ENCODE assay signal across 13 mouse cellular contexts in genomic region chr2:7173271-7174064, GRCm38 (mm10).
DNase-seq lines count a peak whose midpoint lies in the region; ATAC-seq lines count a peak whose summit lies in the region.
"Had no signal": no experiment of that assay in that cellular context is flagged by ENCODE, and none has a peak within 500 bp of the region (broad histone marks: within the 10 kb centered on the region; RNA-seq: fewer than 3 reads in every experiment).

No protein-coding gene starts in this region.

- WGBS in midbrain, embryonic 16.5 days = 69% methylated on average over 11 of the region's 11 CpGs
- WGBS in midbrain, embryonic 15.5 days = 64% methylated on average over 11 of the region's 11 CpGs

- H3K36me3 ChIP-seq in midbrain, embryonic 16.5 days (ENCODE audit: control insufficient read depth, insufficient read depth, low read length) = no peaks in the 10 kb centered on the region
- no peaks in the 10 kb centered on the region for H3K36me3 ChIP-seq in midbrain, embryonic 15.5 days (replicated peaks)
- H3K36me3 ChIP-seq: G1E; heart, embryonic 13.5 days; limb, embryonic 13.5 days; lung, embryonic 15.5 days had no signal

- H3K4me2 ChIP-seq in midbrain, embryonic 16.5 days (ENCODE audit: low read length) = no peak overlapping the region
- no peak overlapping the region for H3K4me2 ChIP-seq in midbrain, embryonic 15.5 days
- H3K4me2 ChIP-seq: heart, embryonic 13.5 days; limb, embryonic 13.5 days; lung, embryonic 15.5 days had no signal

- H3K4me1 ChIP-seq in midbrain, embryonic 16.5 days (ENCODE audit: control insufficient read depth, insufficient read depth, low read length) = no peaks in the 10 kb centered on the region
- 0 out of 2 replicates have a peak, but pooled peaks cover 8% of the 10 kb centered on the region for H3K4me1 ChIP-seq in midbrain, embryonic 15.5 days
- H3K4me1 ChIP-seq: heart, embryonic 13.5 days; limb, embryonic 13.5 days; lung, embryonic 15.5 days had no signal

- DNase-seq in adrenal gland, postnatal 14 days = peak; percentile 54
- no peak for DNase-seq in adrenal gland, adult 8-10 months
- DNase-seq in cerebellum, postnatal 10 days = peak; percentile 93 to 97
- DNase-seq in layer of hippocampus, postnatal 36 days = peak; percentile 34 to 46
- no peak for DNase-seq in heart, postnatal 25 days (ENCODE audit: low spot score)
- no peak for DNase-seq in liver

- no peak overlapping the region for H3K4me3 ChIP-seq in midbrain, embryonic 16.5 days (ENCODE audit: low read depth, low read length)
- no peak overlapping the region for H3K4me3 ChIP-seq in midbrain, embryonic 15.5 days
- H3K4me3 ChIP-seq: heart, embryonic 13.5 days; limb, embryonic 13.5 days; lung, embryonic 15.5 days had no signal

- intact Hi-C loops in heart, postnatal 25 days (cut with DNase I) = no loop called here

- H3K27ac ChIP-seq in midbrain, embryonic 16.5 days (ENCODE audit: low read length) = no peak overlapping the region; the same call in 1 of the 2 replicates
- no peak overlapping the region for H3K27ac ChIP-seq in midbrain, embryonic 15.5 days
- H3K27ac ChIP-seq: heart, embryonic 13.5 days; kidney, postnatal 0 days; limb, embryonic 13.5 days; lung, embryonic 15.5 days had no signal

- ATAC-seq in midbrain, embryonic 16.5 days = peak; percentile 54; the same call in 1 of the 2 replicates
- ATAC-seq in midbrain, embryonic 15.5 days (replicated peaks) = no peak

- H3K9me3 ChIP-seq in midbrain, embryonic 16.5 days (replicated peaks; ENCODE audit: control insufficient read depth, low read length, poor library complexity, severe bottlenecking) = no peaks in the 10 kb centered on the region
- H3K9me3 ChIP-seq in midbrain, embryonic 15.5 days = no peaks in the 10 kb centered on the region
- H3K9me3 ChIP-seq: G1E; heart, embryonic 13.5 days; limb, embryonic 13.5 days; lung, embryonic 15.5 days had no signal

- no peak overlapping the region for H3K9ac ChIP-seq in midbrain, embryonic 16.5 days (ENCODE audit: low read depth, low read length)
- H3K9ac ChIP-seq in midbrain, embryonic 15.5 days = no peak overlapping the region
- H3K9ac ChIP-seq: heart, embryonic 13.5 days; limb, embryonic 13.5 days; lung, embryonic 15.5 days had no signal

- H3K27me3 ChIP-seq in midbrain, embryonic 16.5 days (ENCODE audit: control insufficient read depth, insufficient read depth, low read depth, low read length) = no peaks in the 10 kb centered on the region
- no peaks in the 10 kb centered on the region for H3K27me3 ChIP-seq in midbrain, embryonic 15.5 days (replicated peaks)
- H3K27me3 ChIP-seq: heart, embryonic 13.5 days; limb, embryonic 13.5 days; lung, embryonic 15.5 days had no signal

Comparison
In these comparisons a context has a peak if more than half of its experiments do, and no peak if none do; other contexts are left out.
1. DNase-seq: peak in adrenal gland, postnatal 14 days (single experiment), cerebellum, postnatal 10 days (2 of 2) and layer of hippocampus, postnatal 36 days (2 of 2); none in adrenal gland, adult 8-10 months (single experiment), heart, postnatal 25 days (single experiment) and liver (single experiment).